Mouse (Mus musculus) spleen, adult 2 months (tissue): Measurements from ENCODE around the gene Ndufb4. TPM values are rescaled to one million over a fixed set of nuclear protein-coding genes. Genes with fewer than 3 reads are reported as not detected.

Source experiments
- DNase-seq, 2 experiments: peaks; one replicate each; pipeline versions ENCODE4 v3.0.0 to v3.0.0-alpha.2; 2012 to 2021; ENCODE audit warnings: low spot score in 2 of 2, low read depth in 1 of 2
- H3K27ac ChIP-seq: fragments of 200-500 bp; 2 replicates; pipeline ENCODE4 v1.5.1; 2012; ENCODE audit warnings: low read length, inconsistent platforms; ENCODE audit not compliant: insufficient read depth
- H3K27me3 ChIP-seq: fragments of 200-500 bp; 2 replicates; pipeline ENCODE4 v1.6.1; 2012; ENCODE audit warnings: mild to moderate bottlenecking, moderate library complexity, low read length, inconsistent platforms; ENCODE audit not compliant: control insufficient read depth, insufficient read depth
- H3K36me3 ChIP-seq: fragments of 200-500 bp; 2 replicates; pipeline ENCODE4 v1.6.1; 2012; ENCODE audit warnings: mild to moderate bottlenecking, low read length, inconsistent platforms; ENCODE audit not compliant: control insufficient read depth, insufficient read depth
- H3K4me1 ChIP-seq: fragments of 200-500 bp; 2 replicates; pipeline ENCODE4 v1.6.1; 2011; ENCODE audit warnings: inconsistent platforms; ENCODE audit not compliant: control insufficient read depth, insufficient read depth, insufficient read length
- H3K4me3 ChIP-seq: fragments of 200-500 bp; 2 replicates; pipeline ENCODE4 v1.5.1; 2011; ENCODE audit warnings: mild to moderate bottlenecking, inconsistent platforms; ENCODE audit not compliant: insufficient read depth, insufficient read length; ENCODE audit errors: extremely low read depth
- CTCF ChIP-seq: fragments of 200-500 bp; IDR thresholded peaks from 2 replicates; pipeline ENCODE4 v1.5.1; 2011; ENCODE audit warnings: mild to moderate bottlenecking, inconsistent platforms; ENCODE audit not compliant: insufficient read depth, insufficient read length, insufficient replicate concordance; ENCODE audit errors: extremely low read depth
- POLR2A ChIP-seq: fragments of 200-500 bp; IDR thresholded peaks from 2 replicates; pipeline ENCODE4 v1.6.1; 2011; ENCODE audit warnings: low read depth, low read length, inconsistent platforms
- WGBS: fragments of 180-500 bp; shearing (Covaris S2); methylation state at CpG from one replicate; pipeline ENCODE4 v1.1.7; 2018; 5-methylcytosine and 5-hydroxymethylcytosine counted together
- polyA plus RNA-seq: library from polyadenylated mRNA; depleted of rRNA; stranded (reverse); fragments of >200 nt; gene quantifications from 2 replicates; pipeline ENCODE4 v1.2.3, GENCODE M21; 2012

Gene Ndufb4
- polyA plus RNA-seq, 1 experiment: 16.0 TPM

DNA sequence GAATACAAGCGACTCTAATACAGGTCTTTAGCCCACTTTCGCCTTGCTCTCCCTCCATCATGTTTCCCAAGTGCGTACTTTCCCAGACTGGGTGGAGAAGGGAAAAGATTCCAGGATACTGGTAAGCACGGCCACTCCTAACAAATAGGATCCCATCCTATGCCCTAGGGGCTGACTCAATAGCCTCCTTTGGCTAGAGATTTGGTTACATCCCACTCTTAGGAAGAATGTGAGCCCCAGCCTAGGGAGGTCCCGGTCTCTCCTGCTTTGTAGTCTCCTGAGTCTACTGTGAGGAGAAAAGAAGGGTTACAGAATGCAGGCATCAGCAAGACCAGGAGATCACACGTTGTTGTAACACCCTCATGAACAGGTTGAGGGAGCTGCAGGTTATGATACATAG is 36.2 kb upstream of the Ndufb4 start:
- no peak for DNase-seq
- no peaks in the 10 kb centered on the region for H3K27me3 ChIP-seq
- no peak overlapping the region for H3K4me3 ChIP-seq
- no peak overlapping the region for H3K27ac ChIP-seq
- 80% methylated on average over 6 of the region's 6 CpGs for WGBS
- H3K4me1 ChIP-seq: peaks cover 5% of the 10 kb centered on the region; the same call in 1 of the 2 replicates
- TF ChIP-seq POLR2A (no peak), CTCF (no peak)
- H3K36me3 ChIP-seq: no peaks in the 10 kb centered on the region

DNA sequence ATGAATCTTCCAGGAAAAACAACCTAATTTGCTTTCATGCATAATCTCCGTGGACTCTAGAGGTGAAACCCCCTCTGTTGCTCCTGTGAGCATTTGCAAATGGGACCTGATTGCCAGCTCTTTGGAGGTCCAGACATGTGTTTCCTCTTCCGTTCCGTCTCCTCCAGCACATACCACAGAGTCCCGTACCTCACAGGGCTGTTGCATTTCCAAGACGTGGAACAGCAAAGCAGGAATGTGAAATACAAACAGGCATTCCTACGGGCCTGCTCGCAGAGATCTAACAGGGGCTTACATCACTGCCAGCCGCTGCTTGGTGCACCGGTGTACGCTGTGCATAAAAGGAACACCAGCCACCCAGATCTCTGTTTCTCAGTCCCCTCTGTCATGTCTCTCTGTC is 35.7 kb upstream of the Ndufb4 start:
- TF ChIP-seq CTCF (no peak), POLR2A (no peak)
- no peaks in the 10 kb centered on the region for H3K27me3 ChIP-seq

GRCm38 (mm10) chr16:37689251-37689926 is 35.1 kb upstream of the Ndufb4 start:
- 61% methylated on average over 8 of the region's 8 CpGs for whole genome bisulfite sequencing
- peak; percentile 67 to 68 for DNase-seq
- H3K27me3 ChIP-seq: no peaks in the 10 kb centered on the region
- H3K36me3 ChIP-seq: no peaks in the 10 kb centered on the region
- no peak for TF ChIP-seq CTCF
- TF ChIP-seq POLR2A: no peak
- no peak overlapping the region; the same call in 1 of the 2 replicates for H3K27ac ChIP-seq
- no peak overlapping the region for H3K4me3 ChIP-seq
- H3K4me1 ChIP-seq: peaks cover 5% of the 10 kb centered on the region; the same call in 1 of the 2 replicates

More for the DNA sequence above, 35.7 kb upstream of the Ndufb4 start:
- Histone ChIP-seq H3K4me3 (no peak overlapping the region), H3K36me3 (no peaks in the 10 kb centered on the region), H3K27ac (no peak overlapping the region), H3K4me1 (peaks cover 5% of the 10 kb centered on the region; the same call in 1 of the 2 replicates)
- no peak for DNase-seq
- WGBS: 79% methylated on average over 10 of the region's 10 CpGs

GRCm38 (mm10) chr16:37688181-37688580 is 33.9 kb upstream of the Ndufb4 start:
- Histone ChIP-seq H3K27me3 (no peaks in the 10 kb centered on the region), H3K36me3 (no peaks in the 10 kb centered on the region), H3K4me3 (no peak overlapping the region), H3K4me1 (peaks cover 5% of the 10 kb centered on the region; the same call in 1 of the 2 replicates), H3K27ac (no peak overlapping the region)
- peak in 1 of 2 experiments; percentile 34 for DNase-seq
- 55% methylated on average over 2 of the region's 2 CpGs for WGBS
- TF ChIP-seq CTCF (peak; percentile 4; the same call in 1 of the 2 replicates), POLR2A (no peak)

DNA sequence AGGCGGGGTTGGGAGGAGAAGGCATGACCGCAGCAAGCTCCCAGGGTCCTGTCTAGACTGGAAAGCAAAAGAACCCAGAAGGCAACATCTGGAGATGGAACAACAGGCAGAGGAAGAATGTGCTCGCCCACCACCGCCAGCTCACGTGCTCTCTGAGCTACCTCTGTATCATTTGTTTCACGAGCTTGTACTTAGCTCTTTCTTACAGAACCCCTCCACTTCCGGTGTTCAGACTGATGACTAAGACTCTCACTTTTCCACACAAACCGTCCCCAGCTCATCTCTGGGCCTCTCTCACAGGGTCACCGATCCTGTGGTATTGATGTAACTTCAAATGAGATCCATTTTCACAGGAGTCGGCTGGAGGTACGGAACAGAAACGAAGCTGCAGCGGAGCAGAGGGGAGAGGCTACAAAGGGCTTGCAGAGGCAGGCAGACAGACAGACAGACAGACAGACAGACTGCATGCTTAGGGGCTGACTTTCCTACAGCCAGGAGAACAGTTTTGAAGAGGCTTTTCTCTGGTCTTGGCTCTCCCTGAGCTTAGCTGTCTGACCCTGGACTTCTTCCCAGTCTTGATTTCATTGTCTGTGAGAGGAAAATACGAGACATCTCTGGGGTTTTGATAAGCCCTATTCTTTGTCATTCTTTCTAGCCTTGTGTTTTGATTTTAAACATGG is 33.2 kb upstream of the Ndufb4 start:
- no peaks in the 10 kb centered on the region for H3K36me3 ChIP-seq
- H3K27ac ChIP-seq: no peak overlapping the region
- no peak for DNase-seq
- H3K4me1 ChIP-seq: peaks cover 5% of the 10 kb centered on the region; the same call in 1 of the 2 replicates
- H3K27me3 ChIP-seq: no peaks in the 10 kb centered on the region
- H3K4me3 ChIP-seq: no peak overlapping the region
- 80% methylated on average over 14 of the region's 14 CpGs for WGBS
- TF ChIP-seq POLR2A: no peak
- TF ChIP-seq CTCF: no peak

GRCm38 (mm10) chr16:37686834-37687233 is 32.6 kb upstream of the Ndufb4 start:
- TF ChIP-seq CTCF: no peak
- TF ChIP-seq POLR2A: no peak
- no peaks in the 10 kb centered on the region for H3K27me3 ChIP-seq
- no peaks in the 10 kb centered on the region for H3K36me3 ChIP-seq
- peaks cover 5% of the 10 kb centered on the region; the same call in 1 of the 2 replicates for H3K4me1 ChIP-seq
- no peak for DNase-seq
- H3K4me3 ChIP-seq: no peak overlapping the region
- no peak overlapping the region for H3K27ac ChIP-seq
- WGBS: 89% methylated on average over 12 of the region's 12 CpGs
